Mouse (Mus musculus) thymus, postnatal 10 days (tissue): ENCODE results near the gene Por.
A peak's percentile ranks its signal among the peaks of the same experiment; 100 is the strongest.

Source experiments
- DNase-seq, 2 experiments: peaks; one replicate each; pipeline ENCODE4 v3.0.0; 2021; ENCODE audit warnings: low spot score in 2 of 2

Gene Por

GRCm38 (mm10) chr5:135777796-135778470 lies 108.1 kb downstream of the Por start, which contains the start of gene Styxl1:
Gene Styxl1, minus strand, starts transcription at chr5:135778385.
- no peak for DNase-seq

- peak; percentile 99 for DNase-seq
Measured at GRCm38 (mm10) chr5:135778471-135779445, 108.9 kb downstream of the Por start, which contains the start of gene Mdh2. Gene Mdh2, plus strand, starts transcription at chr5:135778480.

GRCm38 (mm10) chr5:135780331-135780730 lies 110.5 kb downstream of the Por start:
- DNase-seq, result no peak

GRCm38 (mm10) chr5:135782901-135783300 lies 113.1 kb downstream of the Por start:
- DNase-seq, result no peak
